Mouse (Mus musculus) left cerebral cortex, postnatal 10 days (tissue): ENCODE results near the gene Itga5. TPM values are rescaled to one million over a fixed set of nuclear protein-coding genes. Genes with fewer than 3 reads are reported as not detected.
"Not testable (repeated sequence)": the region's sequence is repeated elsewhere in the genome, so short reads cannot be mapped to it uniquely, and the experiment has no call there.

Source experiments
- DNase-seq, 2 experiments: peaks; one replicate each; pipeline ENCODE4 v3.0.0; 2021 to 2022; ENCODE audit warnings: low spot score in 2 of 2, mixed read lengths in 1 of 2; ENCODE audit errors: extremely low spot score in 1 of 2
- intact Hi-C: fragments of 180-260 bp; cut with DNase I; formaldehyde crosslinking; loops from one replicate; pipeline ENCODE4 v1.15.1; 2025
- total RNA-seq, 2 experiments: library from RNA; stranded (reverse); gene quantifications; 2 replicates each; pipeline ENCODE4 v1.2.3; 2021

Itga5 gene
- 1 to 10 TPM; 6.0 to 6.6 TPM for total RNA-seq

DNA sequence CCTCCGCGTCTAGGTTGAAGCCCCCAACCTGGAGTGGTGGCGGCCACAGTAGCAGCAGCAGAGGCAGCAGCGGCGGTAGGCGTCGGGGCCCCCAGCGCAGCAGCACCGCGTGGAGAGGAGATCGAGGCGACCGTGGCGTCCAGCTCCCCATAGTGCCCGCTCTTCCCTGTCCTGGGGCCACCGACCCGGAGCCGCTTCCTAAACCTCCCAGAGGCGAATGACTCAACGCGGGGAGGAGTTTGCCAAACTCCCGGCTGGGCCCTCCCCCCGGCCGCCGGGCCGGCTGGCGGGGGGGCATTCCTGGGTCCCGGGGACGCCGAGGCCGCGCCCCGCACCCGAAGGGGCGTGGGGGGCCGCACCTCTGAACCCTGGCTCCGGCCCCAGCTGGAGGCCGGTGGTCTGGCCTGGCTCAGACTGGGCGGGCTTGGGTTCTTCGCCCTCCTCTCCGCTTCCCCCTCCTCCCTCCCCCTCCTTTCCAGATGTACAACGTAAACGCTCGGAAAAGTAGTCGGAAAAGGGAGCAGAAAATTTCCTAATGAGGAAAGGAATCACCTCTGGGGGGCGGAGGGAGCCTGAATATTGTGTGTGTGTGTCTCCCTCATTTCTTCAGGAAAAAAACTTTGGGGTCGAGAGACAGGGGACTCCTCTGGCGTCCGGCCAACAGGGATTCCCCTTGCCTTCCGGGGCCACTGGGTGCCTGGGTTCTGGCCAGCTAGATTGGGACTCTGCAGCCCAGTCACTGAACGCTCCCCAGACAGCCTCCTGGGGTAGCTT, at the start of gene Itga5:
Gene Itga5 (minus strand): TSS at position 388 of the 774 bp plus-strand sequence.
- intact Hi-C loops, result no loop called here
- DNase-seq, result peak in 1 of 2 experiments; percentile 79

DNA sequence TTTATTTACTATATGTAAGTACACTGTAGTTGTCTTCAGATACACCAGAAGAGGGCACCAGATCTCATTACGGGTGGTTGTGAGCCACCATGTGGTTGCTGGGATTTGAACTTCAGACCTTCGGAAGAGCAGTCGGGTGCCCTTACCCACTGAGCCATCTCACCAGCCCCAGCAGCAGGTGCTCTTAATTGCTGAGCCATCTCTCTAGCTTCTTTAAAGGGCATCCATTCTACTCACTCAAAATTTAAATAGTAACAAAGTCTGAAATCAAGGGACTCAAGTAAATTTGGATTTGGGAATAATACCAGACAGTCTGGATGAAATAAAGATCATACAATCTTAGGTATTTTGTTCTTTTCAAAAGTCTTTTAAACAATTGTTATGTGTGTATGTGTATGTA, 39.0 kb upstream of the Itga5 start:
- DNase-seq, result not testable (repeated sequence)

DNA sequence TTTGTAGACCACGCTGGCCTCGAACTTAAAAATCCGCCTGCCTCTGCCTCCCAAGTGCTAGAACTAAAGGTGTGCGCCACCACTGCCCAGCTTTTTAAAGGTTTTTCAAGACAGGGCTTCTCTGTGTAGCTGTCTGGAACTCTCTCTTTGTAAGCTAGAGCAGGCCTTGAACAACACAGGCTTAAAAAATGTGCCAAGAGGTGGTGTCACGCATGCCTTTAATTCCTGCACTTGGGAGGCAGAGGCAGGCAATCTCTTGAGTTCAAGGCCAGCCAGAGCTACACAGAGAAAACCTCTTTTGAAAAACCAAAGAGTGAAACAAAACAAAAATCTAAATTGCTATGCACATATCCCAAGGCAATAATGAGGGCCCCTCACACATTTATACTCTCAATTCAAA, 34.8 kb upstream of the Itga5 start:
- no peak for DNase-seq
- intact Hi-C loops, result no loop called here

More for the DNA sequence above, 39.0 kb upstream of the Itga5 start:
- intact Hi-C loops, result not testable (repeated sequence)

DNA sequence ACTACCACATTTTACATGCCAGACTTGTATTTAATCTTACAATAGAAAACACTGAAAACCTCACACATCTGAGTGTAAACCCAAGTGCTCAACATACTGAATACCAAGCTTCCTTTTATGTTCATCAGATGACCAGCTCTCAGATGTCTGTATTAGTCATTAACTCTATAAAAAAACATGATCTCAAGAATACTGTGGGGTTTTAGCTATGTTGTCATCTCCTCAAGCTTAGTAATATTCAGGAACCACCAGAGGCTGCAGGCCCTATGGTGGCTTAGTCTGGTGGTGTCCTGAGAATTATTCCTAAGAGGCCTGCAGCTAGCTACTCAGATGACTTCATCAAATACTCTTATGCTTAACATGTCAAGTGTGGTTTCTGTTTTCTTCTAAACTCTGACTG, 27.0 kb upstream of the Itga5 start:
- DNase-seq, result no peak
- intact Hi-C loops, result no loop called here

DNA sequence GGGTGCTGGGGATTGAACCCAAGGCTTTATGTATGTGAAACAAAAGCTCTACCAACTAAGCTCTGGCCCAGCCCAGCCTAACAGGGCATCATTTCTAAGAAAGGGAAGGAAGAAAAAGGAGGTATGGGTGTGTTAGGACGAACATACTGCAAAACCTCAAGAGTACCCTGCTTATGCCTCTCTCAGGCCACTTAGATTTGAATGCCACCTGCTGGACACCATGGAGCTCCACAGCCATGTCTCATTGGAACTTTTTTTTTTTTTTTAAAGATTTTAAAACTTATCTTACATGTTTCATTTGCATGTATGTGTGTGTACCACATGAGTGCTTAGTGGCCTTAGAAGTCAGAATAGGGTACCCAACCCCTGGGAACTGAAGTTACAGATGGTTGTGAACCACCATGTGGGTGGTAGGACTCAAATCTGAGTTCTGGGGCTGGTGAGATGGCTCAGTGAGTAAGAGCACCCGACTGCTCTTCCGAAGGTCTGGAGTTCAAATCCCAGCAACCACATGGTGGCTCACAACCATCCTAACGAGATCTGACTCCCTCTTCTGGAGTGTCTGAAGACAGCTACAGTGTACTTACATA, 22.1 kb upstream of the Itga5 start:
- intact Hi-C loops, result loop anchor here (5.0 kb wide), 1 partner anchor 41 kb away; no protein-coding TSS in a partner anchor
- DNase-seq, result no peak

DNA sequence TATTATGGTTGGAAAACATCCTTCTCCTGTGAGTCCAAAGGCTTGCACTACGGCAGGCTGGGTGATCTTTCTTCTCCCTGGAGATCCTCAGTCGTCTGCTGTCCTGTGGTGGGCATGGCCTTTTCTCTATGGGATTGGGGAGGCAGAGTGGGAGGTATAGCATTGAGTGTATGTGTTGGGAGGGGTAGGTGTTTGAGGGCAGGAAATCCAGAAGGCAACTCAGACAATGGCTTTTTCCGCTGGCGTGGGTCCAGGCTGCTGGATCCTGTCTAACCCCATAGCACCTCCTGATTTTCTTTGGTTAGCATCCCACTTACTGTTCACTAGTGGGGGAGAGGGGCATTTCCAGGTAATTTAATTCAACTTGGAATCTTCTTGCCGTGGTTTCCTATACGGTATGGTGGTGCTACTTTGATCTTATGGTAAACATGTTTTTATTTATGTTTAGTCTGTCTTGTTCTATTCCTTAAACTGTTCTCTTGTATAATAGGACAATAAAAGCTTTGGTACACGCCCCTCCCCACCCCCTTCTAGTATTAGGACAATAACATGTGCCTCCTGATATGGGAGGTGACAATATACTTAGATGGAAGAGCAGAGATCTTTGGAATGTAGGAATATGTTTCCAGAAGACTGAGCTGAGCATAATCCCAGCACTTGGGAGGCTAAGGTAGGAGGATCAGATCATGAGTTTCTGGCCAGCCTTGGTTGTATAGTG, 17.4 kb upstream of the Itga5 start:
- intact Hi-C loops, result no loop called here
- peak in 1 of 2 experiments; percentile 81 for DNase-seq

DNA sequence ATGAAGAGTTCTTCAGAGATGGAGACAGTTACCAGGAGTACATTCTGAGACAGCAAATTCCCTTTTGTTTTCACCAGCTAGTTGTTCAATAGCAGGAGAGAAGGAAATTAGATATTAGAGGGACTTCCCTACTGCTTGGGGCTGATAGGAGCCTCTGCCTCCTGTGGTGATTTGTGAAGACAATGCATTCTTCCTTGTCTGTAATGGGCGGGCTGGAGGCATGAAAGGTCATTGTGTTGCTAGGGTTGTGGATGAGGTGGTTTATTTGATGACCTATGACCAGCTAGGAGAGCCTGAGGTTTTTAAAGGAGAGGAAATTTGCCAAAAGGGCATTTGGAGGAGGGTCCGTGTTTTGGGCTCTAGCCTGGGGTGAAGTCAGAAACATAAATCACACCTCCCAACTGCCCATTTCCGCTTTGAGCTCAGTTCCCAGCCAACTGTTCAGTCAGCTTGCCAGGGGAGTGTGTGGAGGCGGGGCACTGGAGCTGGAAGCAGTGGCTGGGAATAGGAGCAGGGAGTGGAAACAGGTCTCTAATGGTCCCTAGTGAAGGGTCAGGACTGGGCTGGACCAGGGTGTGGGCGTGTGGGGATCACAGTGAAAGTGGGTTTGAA, 16.3 kb upstream of the Itga5 start:
- peak in 1 of 2 experiments; percentile 68 for DNase-seq
- intact Hi-C loops, result no loop called here

DNA sequence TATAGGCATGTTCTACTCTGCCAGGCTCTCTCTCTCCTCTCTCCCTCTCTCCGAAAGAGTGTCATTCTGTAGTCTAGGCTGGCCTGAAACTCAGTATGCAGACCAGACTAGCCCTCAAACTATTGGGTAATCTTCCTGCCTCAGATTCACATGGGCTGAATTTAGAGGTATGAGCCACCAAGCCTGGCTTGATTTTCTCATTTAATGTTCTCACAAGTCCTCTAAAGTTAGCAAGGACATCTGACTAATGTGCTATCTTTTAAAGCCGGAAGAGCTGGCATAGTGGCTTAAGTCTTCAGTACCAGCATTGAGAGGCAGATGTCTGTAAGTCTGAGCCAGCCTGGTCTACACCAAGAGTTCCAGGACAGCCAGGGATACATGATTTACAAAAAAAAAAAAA, 15.5 kb upstream of the Itga5 start:
- no peak for DNase-seq
- intact Hi-C loops, result no loop called here

DNA sequence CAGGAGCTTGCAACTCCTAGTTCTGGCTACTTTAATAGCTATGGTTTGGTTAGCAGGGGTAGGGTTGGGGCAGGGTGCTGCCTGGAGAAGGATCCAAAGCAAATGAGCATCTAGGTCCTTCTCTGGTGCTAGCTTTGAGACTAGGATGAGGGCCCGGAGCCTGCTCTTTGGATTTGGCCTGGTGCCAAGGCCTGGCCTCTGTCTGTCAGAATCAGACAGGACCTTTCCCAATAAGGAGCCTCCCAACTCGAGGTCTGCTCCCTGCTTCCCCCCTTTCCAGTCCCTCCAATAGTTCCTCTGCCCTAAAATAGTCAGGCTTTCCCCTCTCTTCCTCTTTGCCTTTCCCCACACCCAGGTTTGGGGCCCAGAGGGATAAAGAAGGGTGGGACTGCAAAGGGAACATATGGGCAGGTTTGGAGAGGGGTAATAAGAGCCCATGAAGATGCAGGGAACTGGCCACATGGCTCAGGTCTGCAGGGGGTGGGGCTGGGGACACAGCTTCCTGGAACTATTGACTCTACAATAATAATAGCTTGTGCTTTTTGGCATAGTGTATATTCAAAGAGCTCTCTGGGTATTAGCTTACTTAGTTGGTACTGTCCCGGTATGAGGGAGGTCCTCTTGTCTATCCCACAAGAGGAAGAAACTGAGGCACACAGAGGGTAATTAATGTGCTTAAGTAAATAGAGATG, 12.2 kb upstream of the Itga5 start:
- DNase-seq, result no peak
- intact Hi-C loops, result no loop called here

DNA sequence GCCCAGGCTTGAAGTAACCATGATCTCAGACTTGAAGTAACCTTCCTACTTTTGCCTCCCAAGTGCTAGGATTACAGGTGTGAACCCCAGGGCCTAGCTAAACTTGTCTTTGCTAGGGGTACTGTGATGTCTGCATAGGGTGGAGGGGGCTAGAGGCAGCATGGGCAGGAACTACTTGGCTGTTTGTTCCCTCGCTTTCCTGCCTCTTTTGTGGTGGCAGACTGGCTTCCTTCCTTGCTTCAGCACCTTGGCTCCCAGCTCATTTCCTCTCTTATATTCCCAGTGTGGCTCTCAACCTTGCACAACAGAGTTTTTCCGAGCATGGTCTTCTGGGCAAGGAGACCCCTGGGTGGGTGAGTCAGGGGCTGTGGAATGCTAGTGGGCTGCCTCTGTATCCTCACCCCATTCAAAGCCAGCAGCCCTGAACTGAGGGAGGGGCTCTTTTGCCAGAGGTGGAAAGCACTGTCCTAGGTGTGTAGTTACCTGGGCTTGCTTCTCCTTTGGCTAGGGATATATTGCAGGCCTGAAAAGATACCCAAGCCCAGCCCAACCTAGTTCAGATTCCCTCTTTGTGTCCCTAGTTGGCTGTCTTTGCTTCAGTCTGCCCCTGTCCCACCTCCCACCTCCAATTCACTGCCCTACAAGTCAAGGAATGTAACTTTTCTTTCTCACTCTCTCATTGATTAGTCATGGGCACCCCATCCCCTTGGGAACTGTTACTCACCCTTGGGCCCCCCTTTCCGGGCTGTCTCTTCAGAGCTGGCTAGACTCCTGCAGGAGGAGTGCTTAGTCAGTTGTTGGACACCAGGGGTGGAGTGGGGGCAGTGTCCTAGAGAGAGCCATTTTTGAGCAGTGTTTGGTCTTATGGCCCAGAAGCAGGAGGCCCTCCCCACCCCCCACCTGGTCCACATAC, 11.4 kb upstream of the Itga5 start:
- intact Hi-C loops, result no loop called here
- no peak for DNase-seq

DNA sequence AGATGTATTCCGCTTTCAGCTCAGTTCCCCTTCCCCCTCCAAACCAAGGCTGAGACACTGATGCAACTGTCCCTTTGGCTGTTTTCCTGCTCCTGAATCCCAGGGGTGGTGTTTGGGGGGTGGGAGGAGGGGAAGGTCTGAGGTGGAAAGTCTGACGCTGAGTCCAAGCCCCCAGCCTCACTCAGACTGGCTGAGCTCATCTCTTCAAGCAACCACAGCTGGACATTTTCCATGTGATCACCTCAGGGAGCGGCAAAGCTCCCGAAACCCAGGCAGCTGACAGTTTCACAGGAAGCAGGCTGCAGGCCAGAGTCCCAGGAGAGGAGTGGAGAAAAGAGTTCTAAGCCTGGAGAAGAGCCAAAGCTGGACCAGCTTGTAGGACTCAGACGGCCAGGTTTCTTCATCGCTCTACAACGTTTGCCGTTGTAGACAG, 10.3 kb upstream of the Itga5 start:
- DNase-seq, result no peak
- intact Hi-C loops, result no loop called here

DNA sequence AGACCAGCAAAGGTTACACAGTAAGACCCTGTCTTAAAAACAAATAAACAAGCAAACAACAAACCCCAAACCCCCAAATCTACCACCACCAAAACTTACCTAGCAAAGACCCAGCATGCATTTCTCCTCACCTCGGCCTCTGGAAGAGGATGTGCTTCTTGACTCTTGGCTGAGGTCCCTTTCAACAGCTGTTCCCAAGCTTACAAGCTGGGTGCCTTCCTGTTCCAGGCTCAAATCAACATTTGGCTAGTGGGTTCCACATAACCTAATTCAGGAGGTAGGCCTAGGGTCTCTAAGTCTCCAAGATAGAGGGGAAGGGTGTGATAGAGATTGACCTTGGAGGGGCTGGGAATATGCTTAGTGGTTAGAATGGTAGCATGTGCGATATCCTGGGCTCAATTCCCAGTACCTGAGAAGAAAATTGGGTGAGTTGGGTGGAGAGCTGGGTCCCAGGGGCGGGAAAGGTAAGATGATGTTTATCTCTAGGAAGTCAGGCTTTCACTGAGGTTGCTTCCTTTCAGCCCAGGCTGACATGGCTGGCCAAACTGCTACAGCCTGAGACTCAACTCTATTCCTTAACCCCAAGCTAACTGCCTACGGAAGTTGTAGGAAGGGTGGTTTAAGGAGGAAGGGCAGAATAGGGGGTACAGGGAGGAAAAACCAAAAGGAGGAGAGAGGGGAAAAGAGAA, 8.7 kb upstream of the Itga5 start:
- DNase-seq, result no peak
- intact Hi-C loops, result no loop called here

DNA sequence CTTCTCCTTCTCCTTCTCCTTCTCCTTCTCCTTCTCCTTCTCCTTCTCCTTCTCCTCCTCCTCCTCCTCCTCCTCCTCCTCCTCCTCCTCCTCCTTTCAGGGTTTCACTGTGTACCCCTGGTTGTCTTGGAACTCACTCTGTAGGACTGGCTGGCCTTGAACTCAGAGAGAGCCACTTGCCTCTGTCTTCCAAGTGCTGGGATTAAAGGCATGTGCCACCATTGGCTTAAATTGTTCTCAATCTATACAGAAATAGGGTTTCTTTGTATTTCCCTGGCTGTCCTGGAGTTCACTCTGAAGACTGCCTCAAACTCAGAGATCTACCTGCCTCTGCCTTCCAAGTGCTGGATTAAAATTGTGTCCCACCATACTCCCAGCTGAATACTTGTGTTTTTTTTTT, 5.9 kb upstream of the Itga5 start:
- intact Hi-C loops, result no loop called here
- DNase-seq, result no peak

DNA sequence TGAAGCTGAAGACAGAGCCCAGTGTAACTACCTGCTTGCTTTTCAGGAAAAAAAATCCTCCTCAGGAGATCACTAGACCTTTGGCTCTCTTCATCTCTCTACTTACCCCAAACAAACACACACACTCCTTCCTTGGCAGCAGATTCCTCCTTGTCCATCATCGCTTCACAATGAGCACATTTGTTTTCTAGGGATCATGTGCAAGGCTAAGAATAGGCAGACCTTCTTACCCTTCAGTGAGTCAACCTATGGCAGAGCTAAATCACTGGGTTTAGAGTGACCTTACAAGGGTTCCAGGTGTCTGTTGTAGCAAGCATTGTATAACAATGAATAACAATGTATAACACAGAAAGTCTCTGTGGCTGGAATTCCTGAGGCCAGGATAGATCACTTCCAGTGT, 5.2 kb upstream of the Itga5 start:
- no peak for DNase-seq
- intact Hi-C loops, result no loop called here

DNA sequence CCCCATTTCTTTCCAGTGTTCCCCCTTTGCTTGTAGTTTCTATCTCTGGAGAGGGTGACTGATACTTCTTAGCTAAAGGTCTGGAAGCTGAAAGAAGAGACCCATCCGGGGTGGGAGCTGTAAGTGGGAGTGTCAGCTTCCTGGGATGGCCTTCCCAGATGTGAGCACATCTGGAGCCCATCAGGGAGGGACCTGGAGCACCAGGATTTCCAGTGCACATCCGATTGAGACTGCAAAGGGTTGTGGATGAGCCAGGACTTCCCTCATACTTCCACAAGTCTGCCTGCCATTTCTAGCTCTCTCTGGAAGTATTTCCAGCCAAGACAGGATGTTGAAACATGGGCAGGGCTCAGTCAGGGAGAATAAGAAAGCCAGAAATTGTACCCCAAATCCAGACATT, 4.6 kb upstream of the Itga5 start:
- no peak for DNase-seq
- intact Hi-C loops, result no loop called here

DNA sequence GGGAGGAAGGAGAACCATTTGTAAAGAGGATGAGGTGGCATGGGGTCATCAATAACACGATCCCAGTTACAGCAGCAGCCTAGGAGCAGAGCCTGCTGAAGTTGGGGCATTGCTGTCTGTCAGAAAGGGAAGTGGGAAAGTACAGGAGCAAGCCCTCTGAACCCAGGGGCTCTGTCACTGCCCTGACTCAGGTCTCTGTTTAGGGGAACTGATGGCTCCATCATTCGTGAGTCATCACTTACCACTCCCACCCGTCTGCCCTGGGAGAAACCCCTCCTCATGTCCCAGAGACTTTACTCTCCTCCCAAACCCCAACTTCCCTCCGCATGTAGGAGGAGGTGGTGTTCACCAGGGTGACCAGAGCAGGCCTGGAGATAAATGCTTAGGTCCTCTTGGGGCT, 3.9 kb upstream of the Itga5 start:
- no peak for DNase-seq
- intact Hi-C loops, result no loop called here

DNA sequence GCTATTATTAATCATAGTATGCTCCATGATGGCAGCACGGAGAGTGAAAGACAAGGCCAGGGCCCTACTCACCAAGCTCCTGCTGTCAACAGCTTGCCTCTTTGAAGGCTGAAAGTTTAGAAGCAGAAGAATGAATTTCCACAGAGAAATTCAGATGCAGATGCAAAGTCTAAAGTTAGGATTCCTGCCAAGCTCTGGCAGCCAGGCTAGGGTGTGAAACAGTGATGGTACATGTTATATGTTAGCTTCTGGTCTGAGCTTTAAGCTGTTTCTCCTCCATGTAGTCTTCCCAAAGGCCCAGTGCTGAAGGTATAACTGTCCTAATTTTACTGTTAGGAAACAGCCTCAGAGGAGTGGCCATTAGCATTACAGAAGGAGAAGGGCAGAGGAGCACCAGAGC, 2.6 kb upstream of the Itga5 start:
- intact Hi-C loops, result no loop called here
- DNase-seq, result no peak
